Mouse (Mus musculus) lung, embryonic 16.5 days (tissue): ENCODE data around the gene Dut. TPM values are rescaled to one million over a fixed set of nuclear protein-coding genes. Genes with fewer than 3 reads are reported as not detected.

Source experiments
- ATAC-seq: fragments of 200-750 bp; cut with Nextera tagmentation; 2 replicates; pipeline ENCODE4 v1.8.0; 2017; ENCODE audit warnings: low read depth, mild to moderate bottlenecking, moderate library complexity
- H3K27ac ChIP-seq: fragments of 300-500 bp; sonication (generic); 2 replicates; pipeline ENCODE4 v1.5.1; 2014; ENCODE audit warnings: mild to moderate bottlenecking, control low read depth, low read length
- H3K27me3 ChIP-seq: fragments of 300-500 bp; sonication (generic); 2 replicates; pipeline ENCODE4 v1.6.1; 2014; ENCODE audit warnings: low read depth, low read length, mixed read lengths; ENCODE audit not compliant: control insufficient read depth, insufficient read depth
- H3K36me3 ChIP-seq: fragments of 300-500 bp; sonication (generic); 2 replicates; pipeline ENCODE4 v1.6.1; 2014; ENCODE audit warnings: low read length; ENCODE audit not compliant: control insufficient read depth, insufficient read depth
- H3K4me1 ChIP-seq: fragments of 300-500 bp; sonication (generic); replicated peaks from 2 replicates; pipeline ENCODE4 v1.6.1; 2014; ENCODE audit warnings: low read length, mixed read lengths; ENCODE audit not compliant: control insufficient read depth, insufficient read depth
- H3K4me2 ChIP-seq: fragments of 300-500 bp; sonication (generic); 2 replicates; pipeline ENCODE4 v1.6.1; 2014; ENCODE audit warnings: low read depth, low read length, control low read depth
- H3K4me3 ChIP-seq: fragments of 300-500 bp; sonication (generic); 2 replicates; pipeline ENCODE4 v1.5.1; 2014; ENCODE audit warnings: mild to moderate bottlenecking, low read length, control low read depth
- H3K9ac ChIP-seq: fragments of 300-500 bp; sonication (generic); 2 replicates; pipeline ENCODE4 v1.6.1; 2014; ENCODE audit warnings: low read length, control low read depth
- H3K9me3 ChIP-seq: fragments of 300-500 bp; sonication (generic); 2 replicates; pipeline ENCODE4 v1.6.1; 2016; ENCODE audit warnings: low read length; ENCODE audit not compliant: control insufficient read depth
- WGBS: fragments of 180-500 bp; shearing (Covaris S2); extraction: QIAGEN DNeasy Blood & Tissue Kit; methylation state at CpG from one replicate; pipeline ENCODE4 v1.1.7; 2014; 5-methylcytosine and 5-hydroxymethylcytosine counted together
- polyA plus RNA-seq: library from polyadenylated mRNA; unstranded; fragments of >200 nt; fragmentation: Nextera tagmentation; extraction: Ambion mirVana; gene quantifications from 2 replicates; pipeline ENCODE4 v1.2.1, GENCODE M21; 2015

Gene Dut
- polyA plus RNA-seq, 1 experiment from 2014 or later = 152 TPM

GRCm38 (mm10) chr2:125305671-125306070, 58.7 kb downstream of the Dut start:
- Histone ChIP-seq H3K9ac (no peak overlapping the region), H3K9me3 (no peaks in the 10 kb centered on the region), H3K27ac (no peak overlapping the region), H3K4me1 (no peaks in the 10 kb centered on the region), H3K27me3 (no peaks in the 10 kb centered on the region), H3K4me2 (no peak overlapping the region), H3K36me3 (peaks cover 26% of the 10 kb centered on the region), H3K4me3 (no peak overlapping the region)
- WGBS = 81% methylated on average over 3 of the region's 3 CpGs
- ATAC-seq = no peak

Other genes starting within 250 kb of the Dut start
- gene Slc24a5, start 179.1 kb upstream of the Dut start, polyA plus RNA-seq = 1.7 and 2.4 TPM in 2 replicates
- 82.3 and 93.8 TPM in 2 replicates for gene Myef2, start 123.5 kb upstream of the Dut start, polyA plus RNA-seq
- gene Ctxn2, start 110.5 kb upstream of the Dut start, polyA plus RNA-seq = not detected in 2 replicates
- gene Slc12a1, start 94.7 kb upstream of the Dut start, polyA plus RNA-seq = 0.03 TPM in 1 of 2 replicates, not detected in the other